Mouse (Mus musculus) megakaryocyte-erythroid progenitor cell, adult 5-6 weeks (primary cell): ENCODE measurements around the gene Kcnj16. TPM values are rescaled to one million over a fixed set of nuclear protein-coding genes. Genes with fewer than 3 reads are reported as not detected.

Experiments used
- ATAC-seq: replicated peaks from 2 replicates; pipeline ENCODE4 v1.8.0; 2016; ENCODE audit warnings: mild to moderate bottlenecking, inconsistent platforms; ENCODE audit not compliant: severe bottlenecking, poor library complexity, low FRiP score, low TSS enrichment
- total RNA-seq, 2 experiments: library from RNA; stranded (forward) in 1 of 2; stranded (reverse) in 1 of 2; fragments of 200-1000, 215-1000 nt in 1 of 2; fragments of >200 nt in 1 of 2; fragmentation: Nextera tagmentation in 1 of 2; gene quantifications; 2 replicates each; pipeline ENCODE4 v1.2.3; 2014 to 2017

Kcnj16 gene
- total RNA-seq (2014; fragmentation: Nextera tagmentation), result not detected in 2 replicates
- total RNA-seq (2017), result not detected in 2 replicates

DNA sequence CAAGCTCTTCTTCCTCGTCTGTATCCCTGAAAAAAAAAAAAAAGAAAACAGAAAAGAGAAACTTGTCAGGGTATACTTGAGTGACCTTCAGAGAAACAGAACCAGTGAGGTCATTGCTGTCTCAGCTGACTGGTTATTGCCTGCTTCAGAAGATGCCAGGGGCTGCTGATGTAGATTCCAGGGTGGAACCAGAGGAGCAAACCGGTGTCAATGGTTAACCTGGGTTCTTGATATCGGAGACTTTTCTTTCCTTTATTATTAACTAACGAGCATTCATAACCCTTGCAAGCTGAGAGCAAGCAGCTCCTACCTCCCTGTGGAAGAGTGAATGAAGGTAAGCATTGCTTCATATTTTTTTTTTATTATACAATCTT, at the start of gene Kcnj16:
Gene Kcnj16 (plus strand): TSS at position 272 of the 374 bp plus-strand sequence.
- ATAC-seq, result no peak

DNA sequence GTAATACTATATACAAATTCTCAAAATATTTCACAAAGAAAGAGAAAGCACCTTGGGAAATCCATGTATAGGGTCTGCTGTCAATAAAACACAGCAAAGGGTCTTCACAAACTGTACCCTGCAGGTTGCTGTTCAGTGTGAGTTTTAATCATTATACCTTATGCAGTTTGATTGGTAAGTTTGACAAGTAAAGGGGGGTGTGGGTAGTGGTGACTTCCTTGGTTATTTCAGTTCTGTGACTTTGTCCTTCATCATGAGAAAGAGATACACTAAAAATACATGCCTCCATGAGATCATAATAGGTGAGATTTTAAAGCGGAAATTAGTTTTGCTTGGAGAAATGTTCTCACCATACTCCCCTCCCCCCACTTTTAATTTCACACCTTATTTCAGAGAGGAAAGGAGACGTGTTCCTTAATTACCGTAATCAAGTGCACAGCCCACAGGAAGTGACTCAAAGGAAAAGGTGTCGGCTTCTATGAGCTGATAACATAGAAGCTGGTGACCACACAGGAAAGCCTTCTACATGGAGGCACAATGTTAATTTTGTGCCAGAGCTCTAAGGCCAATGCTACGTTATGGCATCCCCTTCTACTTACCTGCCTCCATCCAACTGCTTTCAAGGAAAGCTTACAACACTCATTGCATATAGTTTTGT, 48.9 kb upstream of the Kcnj16 start:
- peak; percentile 71 for ATAC-seq

DNA sequence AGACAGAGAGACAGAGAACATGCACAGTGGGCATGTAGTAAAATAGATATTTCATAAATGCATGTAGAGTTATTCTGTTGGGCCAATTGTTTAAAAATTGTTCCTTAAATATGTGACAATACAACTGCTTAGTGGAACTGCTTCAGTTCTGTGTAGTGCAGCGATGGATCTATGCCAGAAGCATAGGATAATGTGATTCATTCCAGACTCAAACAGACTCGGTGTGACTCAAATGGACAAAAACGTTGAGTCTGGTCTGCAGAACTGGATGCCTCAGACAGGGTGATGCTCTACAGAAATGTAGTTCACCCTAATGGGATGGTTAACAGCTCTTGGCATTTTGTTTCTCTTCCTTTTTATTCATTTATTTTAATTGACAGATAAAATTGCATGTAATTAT, 32.1 kb upstream of the Kcnj16 start:
- ATAC-seq, result no peak

DNA sequence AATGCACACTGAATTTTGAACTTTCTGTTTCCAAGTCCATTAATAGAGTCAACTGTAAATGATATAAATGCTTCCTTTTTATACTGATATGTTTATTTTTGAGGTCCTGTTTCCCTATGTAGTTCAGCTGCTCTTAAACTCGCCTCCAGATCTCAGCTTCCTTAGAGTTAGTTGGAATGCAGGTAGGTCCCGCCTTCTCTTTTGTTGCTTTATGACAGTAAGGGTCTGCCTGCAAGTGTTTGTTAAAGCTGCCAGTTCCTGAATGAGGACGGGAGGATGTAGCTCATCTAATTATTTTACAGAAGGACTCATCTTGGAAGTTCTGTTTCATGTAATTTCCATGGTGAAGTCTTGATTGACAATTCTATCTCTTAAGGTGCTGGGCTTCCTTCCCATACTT, 25.6 kb upstream of the Kcnj16 start:
- no peak for ATAC-seq

DNA sequence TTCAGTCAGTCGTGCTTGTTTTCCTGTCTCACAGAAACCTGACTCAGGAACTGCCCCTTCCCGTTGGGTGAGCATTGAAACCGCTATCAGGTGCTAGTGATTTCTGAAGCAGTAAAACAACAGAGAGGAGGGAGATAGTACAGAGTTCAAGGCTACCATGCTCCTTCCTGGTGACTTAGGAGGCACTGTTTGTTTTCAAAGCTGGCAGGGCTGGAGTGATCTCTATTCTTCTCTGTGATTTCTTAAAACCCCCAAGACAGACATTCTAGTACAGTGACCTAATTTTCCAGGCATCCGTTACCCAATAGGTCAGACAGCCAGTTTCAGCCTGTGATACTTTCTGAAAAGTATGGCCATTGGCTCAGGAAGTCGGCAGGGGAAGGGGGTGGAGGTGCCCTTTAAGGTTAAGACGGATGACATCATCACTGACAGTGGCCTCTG, 25.1 kb upstream of the Kcnj16 start:
- no peak for ATAC-seq

DNA sequence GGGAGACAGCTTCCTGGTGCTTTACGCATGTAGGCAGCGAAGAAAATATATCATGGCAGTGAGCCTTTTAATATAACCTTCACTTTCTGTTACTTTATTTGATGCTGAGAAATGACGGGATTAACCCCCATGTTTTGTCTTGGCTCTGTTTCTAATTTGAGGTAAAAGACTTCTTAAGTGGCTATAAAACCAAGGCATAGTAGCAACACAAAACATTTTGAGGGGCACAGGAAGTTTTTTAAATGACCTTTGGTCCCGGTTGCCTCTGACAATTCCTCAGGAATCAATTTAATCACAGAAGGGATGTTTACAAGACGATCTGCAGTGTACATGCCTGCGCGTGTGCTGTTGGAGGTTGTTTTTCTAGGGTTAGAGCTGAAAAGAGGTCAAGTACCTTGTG, 11.2 kb upstream of the Kcnj16 start:
- ATAC-seq, result no peak

DNA sequence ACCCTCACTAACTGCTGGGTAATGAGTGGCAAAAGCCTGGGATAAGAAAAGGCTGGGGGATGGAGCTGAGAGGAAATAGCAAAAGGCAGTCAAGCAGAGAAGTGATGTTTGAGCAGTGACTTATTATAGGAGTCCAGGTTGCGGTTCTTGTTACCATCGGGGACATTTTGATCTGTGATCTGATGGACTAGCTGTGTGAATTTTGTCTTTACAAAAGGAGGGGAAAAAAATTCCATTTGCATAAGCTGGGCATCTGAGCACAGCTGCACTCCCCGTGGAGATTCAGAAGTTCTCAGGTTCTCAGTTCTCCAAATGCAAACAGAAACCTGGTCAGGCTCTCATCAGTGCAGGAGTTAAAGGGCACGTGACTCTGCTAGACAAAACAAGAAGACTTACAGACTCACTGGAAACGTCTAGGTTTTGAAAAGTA, 6.2 kb upstream of the Kcnj16 start:
- no peak for ATAC-seq

DNA sequence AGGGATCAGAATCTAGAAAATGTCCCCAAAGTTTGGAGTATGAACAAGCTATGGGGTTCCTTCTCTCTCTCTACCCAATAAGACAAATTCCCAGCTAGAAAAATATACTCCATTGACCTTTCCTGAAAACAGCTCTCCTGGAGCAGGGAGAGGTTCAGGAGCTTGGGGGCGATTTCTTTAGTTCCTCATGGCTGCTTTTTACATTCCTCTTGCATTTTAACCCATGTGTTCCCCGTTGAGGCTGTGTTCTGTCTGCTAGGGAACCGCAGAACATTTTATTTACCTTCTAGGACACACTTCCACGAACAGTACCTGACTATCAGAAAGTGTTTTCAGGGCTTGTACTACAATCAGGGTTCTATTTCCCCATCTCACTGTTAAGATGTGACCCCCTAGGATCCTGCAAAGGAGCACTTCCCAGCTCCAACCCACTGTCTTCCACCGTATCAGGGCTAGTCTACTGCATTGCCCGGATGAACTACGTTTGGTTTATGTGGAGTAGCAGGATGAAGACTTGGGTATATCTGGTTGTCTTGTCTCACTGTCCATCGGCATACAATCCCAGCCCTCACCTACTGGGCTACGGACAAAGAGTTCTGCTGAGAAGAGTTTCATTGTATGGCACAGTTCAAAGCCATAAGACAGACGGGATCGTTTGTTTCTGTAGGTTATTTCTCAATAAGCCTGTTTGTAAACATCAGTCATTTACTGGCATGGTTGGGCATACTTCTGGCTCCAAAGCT, 643 bp upstream of the Kcnj16 start:
- ATAC-seq, result no peak

DNA sequence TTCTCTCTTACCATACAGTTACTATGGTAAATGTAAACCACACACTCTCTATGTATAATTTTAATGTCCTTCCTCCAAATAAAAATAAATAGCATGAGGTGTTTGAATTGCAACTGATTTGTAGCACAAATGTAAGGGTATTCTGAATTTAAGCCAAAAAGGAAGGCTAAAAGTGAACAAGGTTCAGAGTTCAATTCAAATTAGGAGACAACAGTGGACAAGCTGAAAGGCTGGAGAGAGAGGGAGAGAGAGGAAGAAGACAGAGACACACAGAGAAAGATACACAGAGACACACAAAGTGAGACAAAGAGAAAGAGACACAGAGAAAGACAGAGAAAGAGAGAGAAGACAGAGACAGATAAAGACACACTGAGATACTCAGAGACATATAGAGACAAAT, 1.1 kb downstream of the Kcnj16 start:
- no peak for ATAC-seq

DNA sequence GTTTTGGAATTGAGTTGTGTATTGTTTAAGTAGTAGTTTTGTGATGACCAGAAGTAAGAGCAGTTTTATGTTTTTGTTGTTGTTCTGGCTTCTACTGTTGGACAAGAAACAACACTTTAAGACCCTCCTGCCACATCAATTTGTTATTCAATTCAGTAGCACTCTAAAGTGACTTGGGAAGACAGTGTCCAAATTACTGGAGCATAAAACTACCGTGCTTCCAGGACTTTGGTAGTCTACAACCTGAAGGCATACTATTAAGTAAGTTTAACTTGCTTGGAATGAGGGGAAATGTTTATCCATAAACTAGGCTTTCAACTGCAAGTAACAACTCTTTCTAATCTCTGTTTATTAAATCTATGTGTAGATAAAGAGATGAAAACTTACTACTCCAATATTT, 17.7 kb downstream of the Kcnj16 start:
- no peak for ATAC-seq

DNA sequence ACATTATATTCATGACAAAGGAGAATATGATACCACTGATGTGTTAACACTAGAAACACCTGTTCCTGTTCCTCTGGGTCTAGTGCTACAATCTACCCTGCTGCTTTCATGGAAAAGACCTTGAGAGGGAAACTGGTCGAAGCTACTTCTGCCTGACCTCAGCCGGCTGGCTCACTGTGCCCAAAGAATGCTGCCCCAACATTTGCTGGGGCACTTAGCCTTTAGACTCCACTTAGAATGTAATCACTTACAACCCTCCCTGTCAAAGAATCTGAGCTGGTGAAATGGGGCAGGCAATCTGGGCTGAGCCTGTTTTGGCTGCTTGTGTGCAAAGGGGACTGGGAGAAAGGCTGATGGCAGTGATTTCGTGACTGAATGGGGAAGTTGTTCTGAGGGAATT, 18.1 kb downstream of the Kcnj16 start:
- no peak for ATAC-seq

DNA sequence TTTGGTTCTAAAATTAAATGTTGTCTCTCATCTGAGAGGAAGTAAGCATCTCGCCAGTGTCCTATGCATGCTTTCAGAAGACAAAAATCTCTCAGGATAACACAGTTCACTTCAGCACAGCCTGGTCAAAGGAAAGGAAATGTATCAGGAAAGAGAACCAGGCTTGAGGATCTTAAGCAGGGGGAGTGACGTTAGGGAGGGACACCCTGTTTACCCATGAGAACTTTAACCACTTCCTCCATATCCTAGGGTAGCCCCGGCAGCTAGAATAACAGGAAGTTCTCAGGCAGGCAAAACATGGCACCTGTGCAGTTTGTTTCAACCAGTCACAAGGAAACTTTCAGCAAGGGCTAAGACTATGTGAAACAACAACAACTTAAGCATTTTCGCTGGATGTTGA, 25.8 kb downstream of the Kcnj16 start:
- ATAC-seq, result no peak

DNA sequence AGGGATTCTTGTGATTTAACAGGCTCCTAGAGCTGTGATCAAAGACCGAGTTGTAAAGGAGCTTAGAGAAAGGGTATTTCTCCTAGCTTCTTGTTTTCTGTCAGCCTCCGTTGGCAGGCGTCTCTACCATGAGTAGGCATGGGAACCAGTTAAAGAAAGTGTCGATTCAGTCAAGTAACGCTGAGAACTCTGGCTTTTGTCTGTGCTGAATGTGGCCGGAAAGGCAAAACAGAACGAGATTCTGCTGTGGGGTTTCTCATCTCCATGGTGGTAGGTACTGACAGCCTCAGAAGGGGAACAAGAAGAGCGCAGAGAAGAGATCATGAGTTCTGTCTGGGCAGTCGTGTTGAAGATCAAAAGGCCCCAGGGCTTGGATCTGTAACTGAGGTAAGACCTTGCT, 29.4 kb downstream of the Kcnj16 start:
- no peak for ATAC-seq

DNA sequence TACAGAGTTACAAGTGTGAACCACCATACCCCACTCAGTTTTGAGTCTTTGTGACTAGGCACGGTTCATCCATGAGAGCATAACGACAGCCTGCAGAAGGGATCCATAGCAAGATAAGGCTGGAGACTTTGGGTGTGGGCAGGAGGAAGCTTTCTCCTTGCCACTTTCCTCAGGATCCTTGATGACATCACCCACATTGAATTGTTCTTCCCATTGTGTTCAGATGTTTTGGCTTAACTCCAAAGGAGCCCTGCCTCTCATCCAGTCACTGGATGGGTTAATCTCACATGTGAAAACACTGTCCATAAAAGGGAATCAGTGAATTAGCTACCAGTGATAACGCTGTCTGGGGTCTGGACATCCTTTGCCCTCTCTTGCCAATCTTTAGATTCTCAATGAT, 37.3 kb downstream of the Kcnj16 start:
- ATAC-seq, result no peak

DNA sequence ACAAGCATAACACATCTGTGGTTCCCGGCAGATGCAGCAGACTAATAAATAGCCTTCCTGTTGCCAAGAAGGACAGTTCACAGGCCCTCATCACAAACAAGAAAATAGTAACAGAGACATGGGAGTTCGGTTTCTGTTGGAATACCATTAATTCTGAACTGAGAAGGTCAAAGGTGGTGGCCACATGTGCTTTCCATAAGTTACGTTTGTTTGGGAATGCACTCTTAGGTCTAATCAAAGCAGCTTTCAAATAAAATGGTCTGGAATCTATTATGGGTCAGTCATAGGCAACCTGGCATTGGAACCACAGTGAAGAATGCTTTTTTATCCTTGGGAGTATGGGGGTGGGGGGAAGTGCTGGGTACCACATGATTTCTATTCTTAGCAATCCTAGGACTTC, 41.6 kb downstream of the Kcnj16 start:
- no peak for ATAC-seq

DNA sequence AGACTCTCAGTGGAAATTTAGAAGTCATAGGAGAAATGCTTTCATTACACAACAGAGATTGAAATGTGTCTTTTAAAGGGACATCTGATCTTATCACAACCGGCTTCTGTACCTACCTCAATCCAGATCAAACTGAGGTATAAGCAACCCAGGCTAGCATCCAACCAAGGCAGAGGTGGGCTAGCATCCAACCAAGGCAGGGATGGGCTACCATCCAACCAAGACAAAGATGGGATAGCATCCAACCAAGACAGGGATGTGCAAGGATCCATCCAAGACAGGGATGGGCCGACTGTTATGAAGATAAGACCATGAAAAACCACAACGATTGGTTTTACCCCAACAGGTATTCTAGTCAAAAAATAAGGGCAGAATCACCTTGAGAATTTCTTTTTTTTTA, 48.4 kb downstream of the Kcnj16 start:
- ATAC-seq, result no peak

DNA sequence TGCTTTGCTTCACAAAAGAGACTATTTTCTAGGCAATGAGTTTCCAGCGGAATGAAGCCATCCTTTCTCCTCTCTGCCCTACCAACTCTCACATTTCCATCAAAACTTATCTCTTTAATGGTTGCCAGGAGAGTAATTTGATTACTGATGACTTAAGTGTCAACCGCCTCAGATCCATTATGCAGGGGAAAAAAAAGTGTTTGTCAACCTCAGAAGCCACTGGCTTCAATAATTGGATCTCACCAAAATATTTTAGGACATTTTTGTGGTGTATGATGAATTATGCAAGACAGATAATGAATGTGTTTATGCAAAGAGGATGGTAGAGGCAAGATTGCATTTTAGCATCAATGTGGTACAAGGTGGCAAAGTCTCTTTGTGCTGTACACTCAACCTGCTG, 52.4 kb downstream of the Kcnj16 start:
- no peak for ATAC-seq

DNA sequence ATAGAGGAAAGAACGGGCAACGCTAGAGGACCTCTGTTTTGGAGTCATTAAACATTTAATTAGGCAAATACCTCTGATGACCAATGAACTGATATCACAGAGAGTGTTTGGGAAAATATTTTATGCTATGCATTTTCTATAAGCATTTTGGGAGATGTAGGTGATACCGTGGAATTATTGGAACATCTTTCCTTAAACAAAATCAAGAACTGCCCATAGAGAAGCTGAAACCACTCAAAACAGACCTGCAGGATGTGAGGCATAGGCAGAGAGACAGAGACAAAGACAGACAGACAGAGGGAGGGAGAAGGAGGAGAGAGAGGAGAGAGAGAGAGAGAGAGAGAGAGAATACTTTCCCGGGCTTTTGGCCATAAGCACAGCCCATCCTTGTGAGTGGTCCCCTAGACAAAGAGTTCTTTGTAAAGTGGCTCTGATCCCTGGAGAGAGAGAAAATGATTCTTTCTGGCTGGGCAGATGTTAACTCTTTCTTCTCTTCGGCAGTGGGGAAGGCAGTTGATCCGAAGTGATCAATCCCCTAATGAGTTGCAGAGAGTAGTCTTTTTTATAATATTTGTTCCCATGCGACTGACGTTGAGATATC, 54.9 kb downstream of the Kcnj16 start:
- no peak for ATAC-seq

DNA sequence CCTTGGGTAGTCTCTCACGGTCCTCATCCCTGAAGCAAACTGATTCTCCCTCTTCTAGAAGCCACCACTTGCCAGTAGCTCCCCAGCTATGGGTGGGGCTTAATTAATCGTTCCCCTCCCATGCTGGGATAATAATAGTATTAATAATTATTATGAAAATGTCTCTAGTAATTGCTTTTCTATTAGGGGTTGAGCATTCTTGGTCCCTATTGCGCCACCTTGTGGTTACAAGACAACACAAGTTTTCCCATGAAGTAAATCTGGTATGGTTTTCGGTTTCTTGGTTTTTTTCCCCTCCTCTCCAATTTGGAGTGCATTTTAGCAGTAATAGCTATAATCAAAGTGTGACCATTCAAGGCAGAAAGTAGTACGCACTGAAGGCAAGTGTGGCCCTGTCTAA, 74.3 kb downstream of the Kcnj16 start:
- ATAC-seq, result 0 out of 2 replicates have a peak, but pooled peaks have one; percentile 55

DNA sequence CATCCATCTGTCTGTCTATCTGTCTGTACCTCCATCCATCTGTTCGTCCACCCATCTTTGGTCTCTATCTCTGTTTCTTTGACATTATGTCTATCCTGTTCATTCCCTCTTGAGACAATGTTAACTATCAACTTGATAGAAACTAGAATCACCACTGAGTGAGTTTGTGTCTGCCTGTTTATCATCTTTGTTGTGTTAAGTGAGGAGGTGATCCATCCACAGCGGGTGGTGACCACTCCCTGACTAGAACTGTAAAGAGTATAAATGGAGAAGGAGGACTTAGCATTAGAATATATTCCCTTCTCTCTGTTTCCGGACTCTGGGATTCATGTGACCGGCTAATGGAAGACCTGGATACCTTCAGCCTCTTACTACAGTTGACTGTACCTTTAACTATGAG, 75.5 kb downstream of the Kcnj16 start:
- no peak for ATAC-seq

DNA sequence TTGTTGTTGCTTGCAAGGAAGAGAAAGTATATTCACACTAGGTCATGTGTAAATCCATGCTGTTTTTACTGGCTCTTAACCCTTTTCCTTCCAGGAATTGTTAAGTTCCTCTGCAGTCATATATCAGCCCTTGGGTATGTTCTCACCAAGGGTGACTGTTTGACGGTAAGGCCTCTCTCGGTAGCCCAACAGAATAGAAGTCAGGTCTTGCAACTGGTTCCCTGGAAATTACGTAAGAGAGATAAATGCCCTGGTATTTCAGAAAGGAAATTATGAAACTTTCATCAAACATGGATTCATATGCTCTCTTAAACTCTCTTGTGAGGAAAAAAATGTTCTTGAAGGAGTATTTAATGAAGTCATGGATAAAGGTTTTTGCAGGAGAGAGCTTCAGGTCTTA, 86.4 kb downstream of the Kcnj16 start:
- ATAC-seq, result no peak
